Mouse (Mus musculus) hindbrain, postnatal 0 days (tissue): Measurements from ENCODE around the gene Dek. TPM values are rescaled to one million over a fixed set of nuclear protein-coding genes. Genes with fewer than 3 reads are reported as not detected.

Experiments
- ATAC-seq: fragments of 200-750 bp; cut with Nextera tagmentation; 2 replicates; pipeline ENCODE4 v1.8.0; 2017; ENCODE audit warnings: mild to moderate bottlenecking, moderate TSS enrichment, moderate library complexity
- DNase-seq: peaks from one replicate; pipeline ENCODE4 v3.0.0-alpha.2; 2015; ENCODE audit warnings: low spot score
- H3K27ac ChIP-seq: fragments of 300-500 bp; sonication (generic); 2 replicates; pipeline ENCODE4 v1.5.1; 2014; ENCODE audit warnings: mild to moderate bottlenecking
- H3K27me3 ChIP-seq: fragments of 300-500 bp; sonication (generic); 2 replicates; pipeline ENCODE4 v1.6.1; 2014; ENCODE audit warnings: low read length, mixed read lengths; ENCODE audit not compliant: insufficient read depth
- H3K36me3 ChIP-seq: fragments of 300-500 bp; sonication (generic); 2 replicates; pipeline ENCODE4 v1.6.1; 2014; ENCODE audit warnings: low read length, mixed read lengths; ENCODE audit not compliant: insufficient read depth
- H3K4me1 ChIP-seq: fragments of 300-500 bp; sonication (generic); 2 replicates; pipeline ENCODE4 v1.6.1; 2014; ENCODE audit warnings: antibody characterized with exemption, low read length, mixed read lengths; ENCODE audit not compliant: insufficient read depth
- H3K4me2 ChIP-seq: fragments of 300-500 bp; sonication (generic); 2 replicates; pipeline ENCODE4 v1.6.1; 2014; ENCODE audit warnings: low read depth, mild to moderate bottlenecking, low read length, moderate library complexity, mixed read lengths
- H3K4me3 ChIP-seq: fragments of 300-500 bp; sonication (generic); 2 replicates; pipeline ENCODE4 v1.5.1; 2014; ENCODE audit warnings: low read length
- H3K9ac ChIP-seq: fragments of 300-500 bp; sonication (generic); replicated peaks from 2 replicates; pipeline ENCODE4 v1.6.1; 2014; ENCODE audit warnings: mild to moderate bottlenecking, low read length, moderate library complexity, mixed read lengths
- H3K9me3 ChIP-seq: fragments of 300-500 bp; sonication (generic); 2 replicates; pipeline ENCODE4 v1.6.1; 2016; ENCODE audit warnings: low read length, mixed read lengths
- CTCF ChIP-seq: IDR thresholded peaks from 2 replicates; pipeline ENCODE4 v1.5.1; 2016; ENCODE audit warnings: antibody characterized with exemption, control low read depth, low read depth
- WGBS: fragments of 180-500 bp; shearing (Covaris S2); extraction: QIAGEN DNeasy Blood & Tissue Kit; methylation state at CpG from one replicate; pipeline ENCODE4 v1.1.7; 2014; 5-methylcytosine and 5-hydroxymethylcytosine counted together
- polyA plus RNA-seq: library from polyadenylated mRNA; unstranded; fragments of >200 nt; fragmentation: Nextera tagmentation; extraction: Ambion mirVana; gene quantifications from 2 replicates; pipeline ENCODE4 v1.2.1, GENCODE M21; 2015
- total RNA-seq: library from RNA; depleted of rRNA; stranded (reverse); fragments of >200 nt; gene quantifications from 2 replicates; pipeline ENCODE4 v1.2.3, GENCODE M21; 2014

The Dek gene
- total and polyA plus RNA-seq, 2 experiments from 2014 or later: 42.2 to 131 TPM

GRCm38 (mm10) chr13:47146388-47146787, 40.4 kb upstream of the Dek start:
- DNase-seq: no peak
- no peaks in the 10 kb centered on the region for H3K36me3 ChIP-seq
- H3K27ac ChIP-seq: no peak overlapping the region
- H3K27me3 ChIP-seq: no peaks in the 10 kb centered on the region
- ATAC-seq: no peak
- WGBS: 79% methylated on average over 7 of the region's 7 CpGs
- H3K4me1 ChIP-seq: no peaks in the 10 kb centered on the region
- no peaks in the 10 kb centered on the region for H3K9me3 ChIP-seq
- H3K9ac ChIP-seq: no peak overlapping the region
- no peak overlapping the region for H3K4me3 ChIP-seq
- TF ChIP-seq CTCF: no peak
- no peak overlapping the region for H3K4me2 ChIP-seq

DNA sequence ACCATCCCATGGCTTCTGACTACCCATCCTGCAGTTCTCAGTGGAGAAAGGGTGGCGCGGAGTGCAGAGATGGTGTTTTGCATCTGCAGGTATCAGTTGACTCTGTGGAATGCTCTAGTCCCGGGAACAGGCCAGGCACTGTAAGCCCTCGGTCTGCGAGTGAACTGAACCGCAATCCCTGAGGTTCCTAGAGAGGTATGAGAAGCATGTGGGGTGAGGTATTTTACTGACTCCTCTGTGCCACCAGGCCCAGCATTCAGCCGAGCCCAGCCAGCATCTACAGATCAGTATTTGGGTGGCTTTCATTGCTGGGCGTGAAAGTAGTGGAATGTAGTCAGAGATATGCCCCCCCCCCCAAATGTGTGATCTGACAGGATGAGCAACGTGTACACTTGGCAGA, 39.9 kb upstream of the Dek start:
- Histone ChIP-seq H3K9me3 (no peaks in the 10 kb centered on the region), H3K27me3 (no peaks in the 10 kb centered on the region), H3K4me2 (no peak overlapping the region), H3K4me1 (no peaks in the 10 kb centered on the region), H3K4me3 (no peak overlapping the region), H3K9ac (no peak overlapping the region), H3K27ac (no peak overlapping the region), H3K36me3 (no peaks in the 10 kb centered on the region)
- no peak for DNase-seq
- TF ChIP-seq CTCF: no peak
- ATAC-seq: no peak
- 84% methylated on average over 9 of the region's 9 CpGs for WGBS

GRCm38 (mm10) chr13:47142764-47143163, 36.8 kb upstream of the Dek start:
- ATAC-seq (no peak), DNase-seq (no peak)
- H3K4me2 ChIP-seq: no peak overlapping the region
- 0 out of 2 replicates have a peak, but pooled peaks cover 3% of the 10 kb centered on the region for H3K9me3 ChIP-seq
- H3K27me3 ChIP-seq: no peaks in the 10 kb centered on the region
- H3K4me3 ChIP-seq: no peak overlapping the region
- no peak for TF ChIP-seq CTCF
- 82% methylated on average over 6 of the region's 6 CpGs for WGBS
- H3K9ac ChIP-seq: no peak overlapping the region
- no peaks in the 10 kb centered on the region for H3K36me3 ChIP-seq
- no peak overlapping the region for H3K27ac ChIP-seq
- no peaks in the 10 kb centered on the region for H3K4me1 ChIP-seq

- no peak overlapping the region for H3K27ac ChIP-seq
- no peak for ATAC-seq
- no peaks in the 10 kb centered on the region for H3K27me3 ChIP-seq
- no peak for DNase-seq
- no peak overlapping the region for H3K9ac ChIP-seq
- H3K9me3 ChIP-seq: 0 out of 2 replicates have a peak, but pooled peaks cover 3% of the 10 kb centered on the region
- H3K4me1 ChIP-seq: no peaks in the 10 kb centered on the region
- H3K4me2 ChIP-seq: no peak overlapping the region
- TF ChIP-seq CTCF: no peak
- H3K36me3 ChIP-seq: no peaks in the 10 kb centered on the region
- WGBS: 83% methylated on average over 7 of the region's 7 CpGs
- H3K4me3 ChIP-seq: no peak overlapping the region
Measured at GRCm38 (mm10) chr13:47135741-47136140, 29.7 kb upstream of the Dek start.

- Histone ChIP-seq H3K9me3 (0 out of 2 replicates have a peak, but pooled peaks cover 3% of the 10 kb centered on the region), H3K4me2 (no peak overlapping the region), H3K36me3 (no peaks in the 10 kb centered on the region), H3K4me1 (no peaks in the 10 kb centered on the region), H3K4me3 (no peak overlapping the region), H3K27me3 (no peaks in the 10 kb centered on the region), H3K9ac (no peak overlapping the region), H3K27ac (no peak overlapping the region)
- no peak for ATAC-seq
- no peak for TF ChIP-seq CTCF
- DNase-seq: no peak
- 98% methylated on average over 7 of the region's 7 CpGs for WGBS
Measured at GRCm38 (mm10) chr13:47134836-47135235, 28.8 kb upstream of the Dek start.

- H3K27me3 ChIP-seq: no peaks in the 10 kb centered on the region
- no peak overlapping the region for H3K27ac ChIP-seq
- H3K36me3 ChIP-seq: no peaks in the 10 kb centered on the region
- DNase-seq (no peak), ATAC-seq (no peak)
- H3K4me2 ChIP-seq: no peak overlapping the region
- H3K4me1 ChIP-seq: no peaks in the 10 kb centered on the region
- no peak overlapping the region for H3K4me3 ChIP-seq
- H3K9me3 ChIP-seq: no peaks in the 10 kb centered on the region
- no peak for TF ChIP-seq CTCF
- no peak overlapping the region for H3K9ac ChIP-seq
- 84% methylated on average over 8 of the region's 8 CpGs for WGBS
Measured at GRCm38 (mm10) chr13:47133058-47133457, 27.1 kb upstream of the Dek start.

GRCm38 (mm10) chr13:47129090-47129489, 23.1 kb upstream of the Dek start:
- TF ChIP-seq CTCF: no peak
- Histone ChIP-seq H3K4me2 (no peak overlapping the region), H3K36me3 (no peaks in the 10 kb centered on the region), H3K27ac (no peak overlapping the region), H3K9me3 (no peaks in the 10 kb centered on the region), H3K4me1 (no peaks in the 10 kb centered on the region), H3K27me3 (no peaks in the 10 kb centered on the region), H3K9ac (no peak overlapping the region), H3K4me3 (no peak overlapping the region)
- WGBS: 63% methylated on average over 4 of the region's 4 CpGs
- ATAC-seq (no peak), DNase-seq (no peak)
